Mouse (Mus musculus): ENCODE measurements around the gene Hist1h2ad. TPM values are rescaled to one million over a fixed set of nuclear protein-coding genes. Genes with fewer than 3 reads are reported as not detected.
"Not testable (repeated sequence)": the region's sequence is repeated elsewhere in the genome, so short reads cannot be mapped to it uniquely, and the experiment has no call there.

Hist1h2ad gene
- polyA plus RNA-seq, 1 experiment from 2014 or later = not detected

DNA sequence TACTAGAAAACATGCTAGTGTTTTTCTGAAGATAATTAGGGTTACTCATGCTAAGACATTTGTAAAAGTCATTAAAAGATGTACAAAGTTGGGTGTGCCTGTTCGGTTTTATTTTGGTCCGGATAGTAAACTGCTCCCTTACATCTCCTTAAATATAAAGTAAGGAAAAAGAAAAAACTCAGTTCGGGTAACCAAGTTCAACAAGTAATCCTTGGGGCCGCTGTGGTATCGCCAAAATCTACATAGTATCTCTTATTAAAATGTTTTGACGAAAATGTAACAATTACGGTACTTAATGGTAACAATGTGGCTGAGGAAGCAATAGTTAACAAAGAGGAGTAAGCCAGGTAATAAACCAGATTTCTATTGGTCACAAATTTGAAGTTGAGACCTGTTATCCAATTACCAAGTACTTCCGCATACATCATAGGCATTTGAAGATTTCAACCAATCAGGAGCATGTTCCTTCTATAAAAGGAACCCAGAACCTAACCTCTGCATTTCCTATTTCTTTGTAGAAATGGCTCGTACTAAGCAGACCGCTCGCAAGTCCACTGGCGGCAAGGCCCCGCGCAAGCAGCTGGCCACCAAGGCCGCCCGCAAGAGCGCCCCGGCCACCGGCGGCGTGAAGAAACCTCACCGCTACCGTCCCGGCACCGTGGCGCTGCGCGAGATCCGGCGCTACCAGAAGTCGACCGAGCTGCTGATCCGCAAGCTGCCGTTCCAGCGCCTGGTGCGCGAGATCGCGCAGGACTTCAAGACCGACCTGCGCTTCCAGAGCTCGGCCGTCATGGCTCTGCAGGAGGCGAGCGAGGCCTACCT lies 30.0 kb upstream of the Hist1h2ad start, which contains the start of gene Hist1h3f:
Hist1h3f (plus strand) TSS at position 88 of the 822 bp plus-strand sequence.
- under 1% methylated on average over 34 of the region's 45 CpGs for WGBS

GRCm38 (mm10) chr13:23544787-23545120 lies 29.4 kb upstream of the Hist1h2ad start:
- H3K36me3 ChIP-seq; ATAC-seq (ENCODE audit: low FRiP score, low read depth): not testable (repeated sequence)
- H3K9ac ChIP-seq = peak overlapping the region; percentile 61; the same call in 1 of the 2 replicates

More for the DNA sequence above, 30.0 kb upstream of the Hist1h2ad start, which contains the start of gene Hist1h3f:
- H3K4me2 ChIP-seq = peak within 1 kb of the TSS; percentile 87
- peak within 1 kb of the TSS; percentile 90 for H3K27ac ChIP-seq (replicated peaks)
- H3K9me3 ChIP-seq = no peaks in the 10 kb centered on the region
- peak within 1 kb of the TSS; percentile 61 for H3K9ac ChIP-seq
- H3K36me3 ChIP-seq = no peaks in the 10 kb centered on the region
- peak; percentile 96 for ATAC-seq (ENCODE audit: low FRiP score, low read depth)
- no peaks in the 10 kb centered on the region for H3K27me3 ChIP-seq
- peaks cover 8% of the 10 kb centered on the region for H3K4me1 ChIP-seq (replicated peaks)
- H3K4me3 ChIP-seq = peak within 1 kb of the TSS; percentile 55

GRCm38 (mm10) chr13:23546694-23547093 lies 27.5 kb upstream of the Hist1h2ad start:
- peaks cover 15% of the 10 kb centered on the region for H3K4me1 ChIP-seq (replicated peaks)
- no peak overlapping the region for H3K9ac ChIP-seq
- no peak for ATAC-seq (ENCODE audit: low FRiP score, low read depth)
- WGBS = 87% methylated on average over 5 of the region's 5 CpGs
- H3K4me3 ChIP-seq = no peak overlapping the region
- no peak overlapping the region for H3K4me2 ChIP-seq
- no peaks in the 10 kb centered on the region for H3K36me3 ChIP-seq
- no peak overlapping the region for H3K27ac ChIP-seq (replicated peaks)
- no peaks in the 10 kb centered on the region for H3K9me3 ChIP-seq
- no peaks in the 10 kb centered on the region for H3K27me3 ChIP-seq

More at GRCm38 (mm10) chr13:23544787-23545120, 29.4 kb upstream of the Hist1h2ad start:
- Histone ChIP-seq H3K4me2 (peak overlapping the region; percentile 87), H3K4me3 (peak overlapping the region; percentile 55), H3K27ac (replicated peaks) (peak overlapping the region; percentile 90; the same call in 1 of the 2 replicates)
- not testable (repeated sequence) for H3K4me1 ChIP-seq (replicated peaks); H3K27me3 ChIP-seq; H3K9me3 ChIP-seq
- 0% methylated on average over 11 of the region's 14 CpGs for WGBS

GRCm38 (mm10) chr13:23550761-23551145 lies 23.4 kb upstream of the Hist1h2ad start:
- no peaks in the 10 kb centered on the region for H3K36me3 ChIP-seq
- peak overlapping the region; percentile 87 for H3K27ac ChIP-seq (replicated peaks)
- H3K4me1 ChIP-seq (replicated peaks) = peaks cover 29% of the 10 kb centered on the region
- peak overlapping the region; percentile 46 for H3K4me3 ChIP-seq
- WGBS = 8% methylated on average over 3 of the region's 3 CpGs
- no peaks in the 10 kb centered on the region for H3K9me3 ChIP-seq
- ATAC-seq (ENCODE audit: low FRiP score, low read depth) = no peak
- peak overlapping the region; percentile 64 for H3K4me2 ChIP-seq
- peak overlapping the region; percentile 54; the same call in 1 of the 2 replicates for H3K9ac ChIP-seq
- no peaks in the 10 kb centered on the region for H3K27me3 ChIP-seq

DNA sequence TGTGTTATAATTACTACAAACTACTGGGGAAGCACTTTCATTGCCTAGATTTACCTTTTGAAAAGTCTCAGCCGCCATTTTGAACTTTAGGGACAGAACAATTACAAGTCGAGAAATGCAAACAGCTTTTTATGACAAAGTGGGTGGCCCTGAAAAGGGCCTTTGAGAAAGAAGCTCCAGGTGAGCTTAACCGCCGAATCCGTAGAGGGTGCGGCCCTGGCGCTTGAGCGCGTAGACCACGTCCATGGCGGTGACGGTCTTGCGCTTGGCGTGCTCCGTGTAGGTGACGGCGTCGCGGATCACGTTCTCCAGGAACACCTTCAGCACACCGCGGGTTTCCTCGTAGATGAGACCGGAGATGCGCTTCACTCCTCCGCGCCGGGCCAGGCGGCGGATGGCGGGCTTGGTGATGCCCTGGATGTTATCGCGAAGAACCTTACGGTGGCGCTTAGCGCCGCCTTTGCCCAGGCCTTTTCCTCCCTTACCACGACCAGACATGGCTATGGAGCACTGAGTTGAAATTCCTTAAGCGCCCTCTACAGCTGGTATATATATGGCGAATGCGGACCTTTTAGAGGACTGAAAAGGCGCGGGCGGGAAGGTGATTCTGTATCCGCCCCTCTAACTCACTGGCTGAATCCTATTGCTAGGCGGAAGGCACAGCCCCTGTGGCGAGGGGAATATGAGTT lies 22.9 kb upstream of the Hist1h2ad start, which contains the start of gene Hist1h4f:
Hist1h4f (minus strand) TSS at position 503 of the 689 bp plus-strand sequence.
- H3K4me2 ChIP-seq = peak within 1 kb of the TSS; percentile 64
- peak; percentile 93 for ATAC-seq (ENCODE audit: low FRiP score, low read depth)
- H3K9ac ChIP-seq = peak within 1 kb of the TSS; percentile 54
- under 1% methylated on average over 47 of the region's 47 CpGs for WGBS
- H3K27ac ChIP-seq (replicated peaks) = peak within 1 kb of the TSS; percentile 87
- not testable (repeated sequence) for H3K9me3 ChIP-seq, H3K27me3 ChIP-seq, H3K36me3 ChIP-seq
- H3K4me1 ChIP-seq (replicated peaks) = peaks cover 32% of the 10 kb centered on the region
- H3K4me3 ChIP-seq = peak within 1 kb of the TSS; percentile 46

GRCm38 (mm10) chr13:23551931-23552914 lies 22.0 kb upstream of the Hist1h2ad start:
- no peaks in the 10 kb centered on the region for H3K36me3 ChIP-seq
- peaks cover 38% of the 10 kb centered on the region for H3K4me1 ChIP-seq (replicated peaks)
- peak overlapping the region; percentile 64 for H3K4me2 ChIP-seq
- no peaks in the 10 kb centered on the region for H3K27me3 ChIP-seq
- H3K27ac ChIP-seq (replicated peaks) = peak overlapping the region; percentile 87
- 52% methylated on average over 8 of the region's 8 CpGs for WGBS
- no peaks in the 10 kb centered on the region for H3K9me3 ChIP-seq
- H3K9ac ChIP-seq = 0 out of 2 replicates have a peak overlapping the region, but pooled peaks have one; percentile 17
- peak overlapping the region; percentile 46 for H3K4me3 ChIP-seq
- no peak for ATAC-seq (ENCODE audit: low FRiP score, low read depth)

GRCm38 (mm10) chr13:23552962-23553361 lies 21.2 kb upstream of the Hist1h2ad start, which contains the start of gene Hist1h1d:
Gene Hist1h1d (plus strand): TSS chr13:23553262.
- H3K27ac ChIP-seq (replicated peaks) = 0 out of 2 replicates have a peak within 1 kb of the TSS, but pooled peaks have one; percentile 87
- peak within 1 kb of the TSS; percentile 100 for H3K4me2 ChIP-seq
- H3K4me1 ChIP-seq (replicated peaks) = peaks cover 38% of the 10 kb centered on the region
- H3K36me3 ChIP-seq = no peaks in the 10 kb centered on the region
- H3K4me3 ChIP-seq = no peak within 1 kb of the TSS
- no peaks in the 10 kb centered on the region for H3K9me3 ChIP-seq
- H3K27me3 ChIP-seq = no peaks in the 10 kb centered on the region
- 0 out of 2 replicates have a peak within 1 kb of the TSS, but pooled peaks have one; percentile 17 for H3K9ac ChIP-seq
- ATAC-seq (ENCODE audit: low FRiP score, low read depth) = no peak

DNA sequence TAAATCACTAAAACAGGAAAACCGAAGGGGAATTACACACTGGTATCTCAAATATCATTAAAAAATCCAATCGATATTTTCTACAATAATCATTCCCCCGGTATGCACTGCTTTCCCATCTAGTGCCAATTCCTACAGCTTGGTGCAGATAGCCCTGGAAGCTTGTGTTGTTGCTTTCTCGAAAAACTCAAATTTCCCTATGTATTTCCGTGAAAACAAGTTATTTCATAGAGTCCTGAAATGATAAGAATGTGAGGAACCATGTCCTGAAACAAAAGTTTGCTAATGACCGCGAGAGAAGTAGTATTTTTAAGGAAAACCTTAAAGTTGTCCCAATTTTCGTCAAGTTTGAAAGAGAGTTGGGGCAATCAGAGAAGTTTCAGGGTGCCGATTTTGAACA lies 19.8 kb upstream of the Hist1h2ad start:
- 21% methylated on average over 9 of the region's 9 CpGs for WGBS
- peak overlapping the region; percentile 63 for H3K9ac ChIP-seq
- peak overlapping the region; percentile 100 for H3K4me2 ChIP-seq

DNA sequence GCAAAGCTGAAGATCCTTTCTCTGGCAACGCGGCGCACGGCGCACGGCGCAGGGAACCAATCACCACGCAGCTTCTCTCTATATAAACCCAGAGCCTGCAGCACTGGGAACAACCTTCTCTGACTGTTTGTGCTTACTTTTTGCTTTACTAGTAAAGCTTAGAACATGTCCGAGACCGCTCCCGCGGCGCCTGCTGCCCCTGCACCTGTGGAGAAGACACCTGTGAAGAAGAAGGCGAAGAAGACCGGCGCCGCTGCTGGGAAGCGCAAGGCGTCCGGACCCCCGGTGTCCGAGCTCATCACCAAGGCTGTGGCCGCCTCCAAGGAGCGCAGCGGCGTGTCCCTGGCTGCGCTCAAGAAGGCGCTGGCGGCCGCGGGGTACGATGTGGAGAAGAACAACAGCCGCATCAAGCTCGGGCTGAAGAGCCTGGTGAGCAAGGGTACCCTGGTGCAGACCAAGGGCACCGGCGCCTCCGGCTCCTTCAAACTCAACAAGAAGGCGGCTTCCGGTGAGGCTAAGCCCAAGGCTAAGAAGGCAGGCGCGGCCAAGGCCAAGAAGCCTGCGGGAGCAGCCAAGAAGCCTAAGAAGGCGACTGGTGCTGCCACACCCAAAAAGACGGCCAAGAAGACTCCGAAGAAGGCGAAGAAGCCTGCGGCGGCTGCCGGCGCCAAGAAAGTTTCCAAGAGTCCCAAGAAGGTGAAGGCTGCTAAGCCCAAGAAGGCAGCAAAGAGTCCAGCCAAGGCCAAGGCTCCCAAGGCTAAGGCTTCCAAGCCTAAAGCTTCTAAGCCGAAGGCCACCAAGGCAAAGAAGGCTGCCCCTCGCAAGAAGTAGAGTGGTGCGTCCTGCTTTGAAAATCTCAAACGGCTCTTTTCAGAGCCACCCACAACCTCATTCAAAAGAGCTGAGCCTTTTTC lies 19.0 kb upstream of the Hist1h2ad start:
- Histone ChIP-seq H3K9me3 (no peaks in the 10 kb centered on the region), H3K4me1 (replicated peaks) (peaks cover 38% of the 10 kb centered on the region), H3K27me3 (no peaks in the 10 kb centered on the region), H3K4me2 (peak overlapping the region; percentile 100), H3K4me3 (peak overlapping the region; percentile 53), H3K27ac (replicated peaks) (peak overlapping the region; percentile 90), H3K9ac (peak overlapping the region; percentile 63), H3K36me3 (no peaks in the 10 kb centered on the region)
- peak; percentile 79 for ATAC-seq (ENCODE audit: low FRiP score, low read depth)
- WGBS = under 1% methylated on average over 53 of the region's 54 CpGs

More for the DNA sequence above, 19.8 kb upstream of the Hist1h2ad start:
- Histone ChIP-seq H3K4me3 (peak overlapping the region; percentile 53), H3K27me3 (no peaks in the 10 kb centered on the region), H3K27ac (replicated peaks) (peak overlapping the region; percentile 90), H3K36me3 (no peaks in the 10 kb centered on the region), H3K4me1 (replicated peaks) (peaks cover 38% of the 10 kb centered on the region), H3K9me3 (no peaks in the 10 kb centered on the region)
- ATAC-seq (ENCODE audit: low FRiP score, low read depth) = no peak

GRCm38 (mm10) chr13:23555839-23556416 lies 18.3 kb upstream of the Hist1h2ad start:
- H3K4me3 ChIP-seq = peak overlapping the region; percentile 53
- peak overlapping the region; percentile 100 for H3K4me2 ChIP-seq
- peak overlapping the region; percentile 90 for H3K27ac ChIP-seq (replicated peaks)
- peak; percentile 88 for ATAC-seq (ENCODE audit: low FRiP score, low read depth)
- H3K9ac ChIP-seq = peak overlapping the region; percentile 63
- 0% methylated on average over 18 of the region's 18 CpGs for WGBS
- no peaks in the 10 kb centered on the region for H3K36me3 ChIP-seq
- H3K27me3 ChIP-seq = no peaks in the 10 kb centered on the region
- H3K4me1 ChIP-seq (replicated peaks) = peaks cover 36% of the 10 kb centered on the region
- no peaks in the 10 kb centered on the region for H3K9me3 ChIP-seq

All from hindbrain, embryonic 15.5 days (tissue).